Comparison of ENCODE assay signal across 22 mouse cellular contexts in genomic region chr15:78133389-78133788, GRCm38 (mm10). TPM values are rescaled to one million over a fixed set of nuclear protein-coding genes. Genes with fewer than 3 reads are reported as not detected.
"Had no signal": no experiment of that assay in that cellular context is flagged by ENCODE, and none has a peak within 500 bp of the region (broad histone marks: within the 10 kb centered on the region; RNA-seq: fewer than 3 reads in every experiment).

No protein-coding gene starts in this region.

- H3K4me3 ChIP-seq: limb, embryonic 10.5 days; limb, embryonic 13.5 days; liver, embryonic 12.5 days; liver, embryonic 15.5 days; lung, embryonic 15.5 days; megakaryocyte, embryonic 14.5 days; stomach, embryonic 15.5 days had no signal

- H3K36me3 ChIP-seq: limb, embryonic 10.5 days; limb, embryonic 13.5 days; liver, embryonic 12.5 days; liver, embryonic 15.5 days; lung, embryonic 15.5 days; stomach, embryonic 15.5 days had no signal

- H3K9me3 ChIP-seq: limb, embryonic 10.5 days; limb, embryonic 13.5 days; liver, embryonic 12.5 days; liver, embryonic 15.5 days; lung, embryonic 15.5 days; megakaryocyte, embryonic 14.5 days; stomach, embryonic 15.5 days had no signal

- H3K4me2 ChIP-seq: limb, embryonic 13.5 days; liver, embryonic 12.5 days; liver, embryonic 15.5 days; lung, embryonic 15.5 days; midbrain, embryonic 11.5 days; stomach, embryonic 15.5 days had no signal

- H3K9ac ChIP-seq: limb, embryonic 13.5 days; liver, embryonic 12.5 days; liver, embryonic 15.5 days; lung, embryonic 15.5 days; stomach, embryonic 15.5 days had no signal

- H3K27ac ChIP-seq: limb, embryonic 10.5 days; limb, embryonic 13.5 days; liver, embryonic 12.5 days; liver, embryonic 15.5 days; lung, embryonic 15.5 days; stomach, embryonic 15.5 days had no signal

- H3K27me3 ChIP-seq: liver, embryonic 15.5 days; lung, embryonic 15.5 days; stomach, embryonic 15.5 days had no signal

- DNase-seq: kidney, adult 9 months; kidney, postnatal 14 days; kidney, postnatal 4 days; liver; lung, adult 18-20 months; lung, postnatal 10 days; lung, postnatal 36 days; midbrain, embryonic 14.5 days; right cerebral cortex, postnatal 25 days; spleen, adult 18-20 months; thymus, postnatal 36 days had no signal

- ATAC-seq: liver, embryonic 12.5 days had no signal

- H3K4me1 ChIP-seq: limb, embryonic 10.5 days; limb, embryonic 13.5 days; liver, embryonic 12.5 days; liver, embryonic 15.5 days; lung, embryonic 15.5 days; megakaryocyte, embryonic 14.5 days; stomach, embryonic 15.5 days had no signal

RNA-seq across cellular contexts. Expression of gene Cacng2, which starts 13.6 kb away (rescaled TPM):
- total RNA-seq: neutrophil, adult 5-6 weeks had no signal
- polyA plus RNA-seq: kidney, embryonic 16.5 days; limb, embryonic 10.5 days; limb, embryonic 13.5 days; liver, embryonic 12.5 days; liver, embryonic 15.5 days; lung, embryonic 15.5 days; urinary bladder, adult 2 months had no signal
